Mouse (Mus musculus) midbrain, postnatal 0 days (tissue): ENCODE results near the gene Slco6d1. TPM values are rescaled to one million over a fixed set of nuclear protein-coding genes. Genes with fewer than 3 reads are reported as not detected.
"Not testable (repeated sequence)": the region's sequence is repeated elsewhere in the genome, so short reads cannot be mapped to it uniquely, and the experiment has no call there.

Source experiments
- ATAC-seq: fragments of 200-750 bp; cut with Nextera tagmentation; 2 replicates; pipeline ENCODE4 v1.8.0; 2017; ENCODE audit warnings: moderate number of reproducible peaks, mild to moderate bottlenecking, moderate TSS enrichment, moderate library complexity; ENCODE audit not compliant: low FRiP score
- DNase-seq: peaks from one replicate; pipeline ENCODE4 v3.0.0-alpha.2; 2015; ENCODE audit warnings: low spot score
- H3K27ac ChIP-seq: fragments of 300-500 bp; sonication (generic); 2 replicates; pipeline ENCODE4 v1.5.1; 2014; ENCODE audit warnings: low read depth, mild to moderate bottlenecking, low read length, mixed read lengths
- H3K27me3 ChIP-seq: fragments of 300-500 bp; sonication (generic); 2 replicates; pipeline ENCODE4 v1.6.1; 2014; ENCODE audit warnings: low read length, control low read depth, mixed read lengths; ENCODE audit not compliant: insufficient read depth
- H3K36me3 ChIP-seq: fragments of 300-500 bp; sonication (generic); 2 replicates; pipeline ENCODE4 v1.6.1; 2014; ENCODE audit warnings: low read length, control low read depth, mixed read lengths; ENCODE audit not compliant: insufficient read depth
- H3K4me1 ChIP-seq: fragments of 300-500 bp; sonication (generic); 2 replicates; pipeline ENCODE4 v1.6.1; 2014; ENCODE audit warnings: mild to moderate bottlenecking, control low read depth, antibody characterized with exemption, low read length, mixed read lengths; ENCODE audit not compliant: insufficient read depth
- H3K4me2 ChIP-seq: fragments of 300-500 bp; sonication (generic); 2 replicates; pipeline ENCODE4 v1.6.1; 2014; ENCODE audit warnings: low read depth, mild to moderate bottlenecking, low read length, mixed read lengths; ENCODE audit not compliant: poor library complexity, severe bottlenecking
- H3K4me3 ChIP-seq: fragments of 300-500 bp; sonication (generic); 2 replicates; pipeline ENCODE4 v1.5.1; 2014; ENCODE audit warnings: low read depth, mild to moderate bottlenecking, low read length, moderate library complexity
- H3K9ac ChIP-seq: fragments of 300-500 bp; sonication (generic); replicated peaks from 2 replicates; pipeline ENCODE4 v1.6.1; 2014; ENCODE audit warnings: mild to moderate bottlenecking, low read length, moderate library complexity, mixed read lengths; ENCODE audit not compliant: poor library complexity, severe bottlenecking
- H3K9me3 ChIP-seq: fragments of 300-500 bp; sonication (generic); 2 replicates; pipeline ENCODE4 v1.6.1; 2016; ENCODE audit warnings: low read length, control low read depth
- CTCF ChIP-seq: IDR thresholded peaks from 2 replicates; pipeline ENCODE4 v1.5.1; 2016; ENCODE audit warnings: antibody characterized with exemption, mild to moderate bottlenecking
- WGBS: fragments of 180-500 bp; shearing (Covaris S2); extraction: QIAGEN DNeasy Blood & Tissue Kit; methylation state at CpG from one replicate; pipeline ENCODE4 v1.1.7; 2014; 5-methylcytosine and 5-hydroxymethylcytosine counted together
- microRNA-seq: library from miRNA; unstranded; fragments of <30 nt; microRNA quantifications from one replicate; pipeline ENCODE4, GENCODE M21; 2016; ENCODE audit warnings: borderline number of aligned reads
- polyA plus RNA-seq: library from polyadenylated mRNA; unstranded; fragments of >200 nt; fragmentation: Nextera tagmentation; extraction: Ambion mirVana; gene quantifications from 2 replicates; pipeline ENCODE4 v1.2.1, GENCODE M21; 2015
- total RNA-seq: library from RNA; depleted of rRNA; stranded (reverse); fragments of >200 nt; gene quantifications from 2 replicates; pipeline ENCODE4 v1.2.3, GENCODE M21; 2014

The Slco6d1 gene
- total and polyA plus RNA-seq, 2 experiments from 2014 or later: not detected

DNA sequence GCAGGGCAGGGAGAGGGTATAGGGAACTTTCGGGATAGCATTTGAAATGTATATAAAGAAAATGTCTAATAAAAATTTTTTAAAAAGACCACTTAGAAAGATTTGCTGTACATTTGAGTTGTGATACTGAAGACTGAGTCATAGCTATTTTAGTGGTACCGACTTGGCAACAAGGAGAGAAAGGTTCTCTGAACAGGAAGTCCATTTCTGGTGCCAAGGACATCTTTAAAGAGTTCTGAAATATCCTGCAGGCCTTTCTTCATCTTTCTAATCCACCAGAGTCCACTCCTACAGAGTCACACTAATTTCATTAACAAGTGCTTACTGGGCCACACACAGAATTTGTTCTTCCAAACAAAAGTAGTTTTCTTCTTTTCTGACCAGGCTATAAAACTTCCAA lies 85.1 kb downstream of the Slco6d1 start:
- ATAC-seq (no peak), DNase-seq (no peak)
- Histone ChIP-seq H3K4me2 (no peak overlapping the region), H3K36me3 (no peaks in the 10 kb centered on the region), H3K27me3 (no peaks in the 10 kb centered on the region), H3K9ac (no peak overlapping the region), H3K4me1 (no peaks in the 10 kb centered on the region), H3K27ac (no peak overlapping the region), H3K9me3 (no peaks in the 10 kb centered on the region), H3K4me3 (no peak overlapping the region)
- 92% methylated on average over 2 of the region's 2 CpGs for WGBS
- no peak for TF ChIP-seq CTCF

DNA sequence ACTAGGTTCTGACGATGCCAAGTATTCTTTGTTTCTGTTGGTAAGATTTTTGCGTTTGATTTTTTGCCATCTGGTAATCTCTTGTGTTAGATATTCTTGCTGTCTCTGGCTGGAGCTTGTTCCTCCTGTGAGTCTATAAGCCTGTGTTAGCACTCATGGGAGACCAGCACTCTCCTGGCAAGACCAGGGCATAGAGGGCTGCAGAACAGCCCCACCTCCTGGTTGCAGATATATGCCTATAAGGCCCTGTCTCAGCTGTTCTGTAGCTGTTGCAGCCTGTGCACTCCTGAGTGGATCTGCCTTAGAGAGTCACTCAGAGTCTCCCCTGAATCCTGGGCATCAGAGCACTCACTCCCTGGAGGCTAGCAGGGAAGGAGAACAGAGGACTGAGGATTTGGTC lies 102.1 kb downstream of the Slco6d1 start:
- Histone ChIP-seq H3K27me3 (no peaks in the 10 kb centered on the region), H3K27ac (no peak overlapping the region), H3K9ac (no peak overlapping the region), H3K4me3 (no peak overlapping the region), H3K36me3 (no peaks in the 10 kb centered on the region), H3K4me2 (no peak overlapping the region), H3K9me3 (no peaks in the 10 kb centered on the region), H3K4me1 (no peaks in the 10 kb centered on the region)
- peak; percentile 26 for TF ChIP-seq CTCF
- ATAC-seq (no peak; the same call in 1 of the 2 replicates), DNase-seq (peak; percentile 0)
- WGBS: 89% methylated on average over 2 of the region's 2 CpGs

- DNase-seq (peak; percentile 31), ATAC-seq (no peak)
- Histone ChIP-seq H3K9me3 (no peaks in the 10 kb centered on the region), H3K27me3 (no peaks in the 10 kb centered on the region), H3K4me3 (no peak overlapping the region), H3K4me1 (no peaks in the 10 kb centered on the region), H3K27ac (no peak overlapping the region), H3K9ac (no peak overlapping the region), H3K36me3 (no peaks in the 10 kb centered on the region), H3K4me2 (no peak overlapping the region)
- TF ChIP-seq CTCF: peak; percentile 64
These were observed 102.6 kb downstream of the Slco6d1 start for GRCm38 (mm10) chr1:98523537-98523936.

GRCm38 (mm10) chr1:98528368-98528767 lies 107.4 kb downstream of the Slco6d1 start:
- ATAC-seq, DNase-seq, H3K27ac ChIP-seq, H3K36me3 ChIP-seq, H3K4me2 ChIP-seq, H3K9ac ChIP-seq, H3K4me3 ChIP-seq, H3K9me3 ChIP-seq, H3K4me1 ChIP-seq, H3K27me3 ChIP-seq: not testable (repeated sequence)
- 97% methylated on average over 1 of the region's 2 CpGs for WGBS

DNA sequence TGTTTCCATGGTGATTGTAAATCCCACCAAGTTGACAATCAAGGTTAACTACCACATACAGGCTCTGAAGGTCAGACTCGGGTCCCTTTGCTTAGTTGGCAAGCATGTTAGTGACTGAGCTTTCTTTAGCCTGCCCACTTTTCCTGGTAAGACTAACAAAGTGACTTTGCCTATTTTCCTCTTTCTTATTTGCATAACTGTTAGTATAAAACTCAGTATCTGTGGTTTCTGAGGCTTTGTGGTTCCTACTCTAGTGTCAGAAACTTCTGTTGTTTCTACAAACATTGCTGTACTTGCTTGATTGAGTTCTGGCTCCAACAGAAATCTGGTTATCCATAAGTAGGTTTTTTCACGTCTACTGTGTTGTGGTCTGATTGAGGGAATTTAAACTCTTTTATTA lies 124.4 kb downstream of the Slco6d1 start:
- H3K9ac ChIP-seq: no peak overlapping the region
- DNase-seq (no peak), ATAC-seq (no peak)
- no peak overlapping the region for H3K27ac ChIP-seq
- no peak overlapping the region for H3K4me3 ChIP-seq
- H3K4me1 ChIP-seq: no peaks in the 10 kb centered on the region
- no peak overlapping the region for H3K4me2 ChIP-seq
- no peaks in the 10 kb centered on the region for H3K27me3 ChIP-seq
- no peaks in the 10 kb centered on the region for H3K36me3 ChIP-seq
- WGBS: 79% methylated on average over 2 of the region's 2 CpGs
- no peak for TF ChIP-seq CTCF
- H3K9me3 ChIP-seq: no peaks in the 10 kb centered on the region

GRCm38 (mm10) chr1:98554388-98554787 lies 133.5 kb downstream of the Slco6d1 start:
- Histone ChIP-seq H3K27ac (no peak overlapping the region), H3K4me3 (no peak overlapping the region), H3K9ac (no peak overlapping the region), H3K27me3 (no peaks in the 10 kb centered on the region), H3K36me3 (no peaks in the 10 kb centered on the region), H3K9me3 (no peaks in the 10 kb centered on the region), H3K4me1 (no peaks in the 10 kb centered on the region), H3K4me2 (no peak overlapping the region)
- DNase-seq (no peak), ATAC-seq (no peak)
- 88% methylated on average over 2 of the region's 2 CpGs for WGBS
- no peak for TF ChIP-seq CTCF

DNA sequence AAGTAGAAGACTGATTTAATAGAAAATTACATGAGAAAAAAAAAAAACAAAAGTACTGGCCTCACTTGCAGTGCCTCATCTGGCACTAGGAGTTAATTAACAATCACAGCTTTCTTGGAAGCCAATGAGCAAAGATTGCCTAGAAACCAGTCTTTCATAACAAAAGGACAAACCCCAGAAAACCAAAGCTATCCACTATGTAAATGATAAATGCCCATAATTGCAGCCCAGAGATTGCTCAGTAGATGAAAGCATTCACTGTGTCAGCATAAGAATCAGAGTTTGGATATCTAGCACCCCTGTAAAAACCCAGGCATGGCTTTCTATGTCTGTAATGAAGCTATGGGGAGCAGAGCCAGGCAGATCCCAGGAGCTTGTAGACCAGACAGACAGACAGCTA lies 144.8 kb downstream of the Slco6d1 start:
- no peak for TF ChIP-seq CTCF
- ATAC-seq: no peak
- Histone ChIP-seq H3K9ac (no peak overlapping the region), H3K4me1 (no peaks in the 10 kb centered on the region), H3K27me3 (no peaks in the 10 kb centered on the region), H3K9me3 (no peaks in the 10 kb centered on the region), H3K27ac (no peak overlapping the region), H3K4me2 (no peak overlapping the region), H3K4me3 (no peak overlapping the region), H3K36me3 (no peaks in the 10 kb centered on the region)
- DNase-seq: no peak

Small RNA genes lying within 50 kb of the gene (microRNA-seq; reads per million reads assigned to microRNA genes)
- not detected for gene Gm26134
